Mouse (Mus musculus): ENCODE data around the gene Thrb. TPM values are rescaled to one million over a fixed set of nuclear protein-coding genes. Genes with fewer than 3 reads are reported as not detected.

Thrb gene
- polyA plus RNA-seq, 1 experiment = 5.4 TPM

DNA sequence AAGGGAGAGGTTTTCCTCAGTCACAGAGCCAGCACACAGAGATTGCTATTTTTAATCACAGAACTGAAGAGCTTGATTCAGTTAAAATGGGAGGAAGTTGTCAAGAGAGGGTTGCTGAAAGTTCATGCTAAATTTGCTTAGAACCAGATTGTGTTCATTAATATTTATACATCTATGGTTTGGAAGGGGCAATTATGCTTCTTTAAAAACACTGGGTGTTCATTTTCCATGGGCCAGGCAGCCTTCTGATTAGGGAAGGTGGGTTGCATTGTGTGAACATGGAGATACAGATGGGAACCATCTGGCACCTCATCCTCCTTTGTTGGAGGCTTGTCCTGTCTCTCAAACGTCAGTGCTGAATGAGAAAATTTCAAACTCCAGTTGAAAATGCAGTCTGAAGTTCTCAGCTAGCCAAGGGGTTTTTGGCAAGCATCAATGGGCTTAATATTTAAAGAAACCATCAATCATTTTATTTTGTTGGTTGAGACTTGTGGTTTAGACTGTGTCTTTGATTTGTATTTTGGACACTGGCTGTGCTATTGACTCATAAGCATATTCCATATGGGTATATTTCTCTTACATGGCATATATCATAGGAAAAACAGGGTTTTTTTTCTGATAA is 62.9 kb downstream of the Thrb start:
- no peak overlapping the region for H3K27ac ChIP-seq (ENCODE audit: insufficient read depth, low read length)
- DNase-seq = no peak
- 18% methylated on average over 1 of the region's 1 CpGs for WGBS
- no peak for TF ChIP-seq CTCF (IDR thresholded peaks at IDR 0.05; ENCODE audit: borderline replicate concordance, insufficient read depth, low read depth, low read length)
- TF ChIP-seq POLR2A (IDR thresholded peaks at IDR 0.05; ENCODE audit: borderline replicate concordance, insufficient read depth, low read length) = no peak
- no peaks in the 10 kb centered on the region for H3K27me3 ChIP-seq (ENCODE audit: control insufficient read depth, insufficient read depth, low read length)
- H3K4me3 ChIP-seq (replicated peaks; ENCODE audit: insufficient read depth, low read depth, low read length) = no peak overlapping the region
- H3K4me1 ChIP-seq (ENCODE audit: control insufficient read depth, insufficient read depth, low read length) = no peaks in the 10 kb centered on the region

GRCm38 (mm10) chr14:17724577-17724976 is 64.5 kb downstream of the Thrb start:
- TF ChIP-seq CTCF (IDR thresholded peaks at IDR 0.05; ENCODE audit: borderline replicate concordance, insufficient read depth, low read depth, low read length) = no peak
- TF ChIP-seq POLR2A (IDR thresholded peaks at IDR 0.05; ENCODE audit: borderline replicate concordance, insufficient read depth, low read length) = no peak
- Histone ChIP-seq H3K27ac (ENCODE audit: insufficient read depth, low read length) (no peak overlapping the region), H3K27me3 (ENCODE audit: control insufficient read depth, insufficient read depth, low read length) (no peaks in the 10 kb centered on the region), H3K4me3 (replicated peaks; ENCODE audit: insufficient read depth, low read depth, low read length) (no peak overlapping the region), H3K4me1 (ENCODE audit: control insufficient read depth, insufficient read depth, low read length) (no peaks in the 10 kb centered on the region)
- DNase-seq = no peak
- 81% methylated on average over 3 of the region's 3 CpGs for WGBS

DNA sequence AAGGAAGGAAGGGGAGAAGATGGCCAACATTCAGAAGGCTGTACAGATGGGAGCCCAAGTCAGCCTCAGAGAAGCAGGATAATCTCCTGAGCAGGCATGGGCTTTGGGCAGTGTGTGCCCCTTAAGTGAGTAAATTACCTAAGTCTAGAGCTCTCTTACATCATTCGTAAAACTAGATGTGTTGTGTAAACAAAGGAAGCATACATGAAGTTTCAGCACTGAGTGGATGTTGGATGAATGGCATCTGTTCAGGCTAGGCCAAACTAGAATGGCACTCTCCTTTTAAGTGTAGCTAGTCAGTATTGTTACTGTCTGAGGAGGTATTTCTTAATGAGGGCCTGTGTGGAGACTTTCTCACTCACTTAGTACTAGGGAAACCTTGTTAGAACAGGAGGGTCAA is 66.8 kb downstream of the Thrb start:
- Histone ChIP-seq H3K4me1 (ENCODE audit: control insufficient read depth, insufficient read depth, low read length) (no peaks in the 10 kb centered on the region), H3K27ac (ENCODE audit: insufficient read depth, low read length) (no peak overlapping the region)
- TF ChIP-seq CTCF (IDR thresholded peaks at IDR 0.05; ENCODE audit: borderline replicate concordance, insufficient read depth, low read depth, low read length) (no peak), POLR2A (IDR thresholded peaks at IDR 0.05; ENCODE audit: borderline replicate concordance, insufficient read depth, low read length) (no peak)

DNA sequence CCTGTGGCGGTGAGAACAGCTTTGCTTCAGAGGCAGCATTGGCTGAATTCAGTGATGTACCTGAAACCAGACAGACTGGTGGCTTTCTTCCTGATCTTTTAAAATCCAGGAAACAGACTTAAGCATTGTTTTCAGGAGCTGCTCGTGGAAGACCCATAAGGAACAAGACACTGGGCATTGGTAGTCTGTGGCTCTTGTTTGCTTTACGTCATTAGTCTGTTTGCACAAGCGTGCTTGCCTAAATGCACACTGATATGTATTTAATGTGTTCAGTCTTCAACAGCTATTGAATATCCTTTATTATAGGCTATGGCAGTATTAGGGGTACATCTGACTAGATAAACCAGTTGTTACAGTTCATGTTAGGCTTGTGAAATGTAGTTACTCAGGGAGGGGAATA is 67.8 kb downstream of the Thrb start:
- DNase-seq = no peak
- Histone ChIP-seq H3K27me3 (ENCODE audit: control insufficient read depth, insufficient read depth, low read length) (no peaks in the 10 kb centered on the region), H3K27ac (ENCODE audit: insufficient read depth, low read length) (no peak overlapping the region), H3K4me1 (ENCODE audit: control insufficient read depth, insufficient read depth, low read length) (no peaks in the 10 kb centered on the region), H3K4me3 (replicated peaks; ENCODE audit: insufficient read depth, low read depth, low read length) (no peak overlapping the region)
- WGBS = 96% methylated on average over 4 of the region's 4 CpGs
- TF ChIP-seq CTCF (IDR thresholded peaks at IDR 0.05; ENCODE audit: borderline replicate concordance, insufficient read depth, low read depth, low read length) (no peak), POLR2A (IDR thresholded peaks at IDR 0.05; ENCODE audit: borderline replicate concordance, insufficient read depth, low read length) (no peak)

More for the DNA sequence above, 66.8 kb downstream of the Thrb start:
- WGBS = 85% methylated on average over 1 of the region's 1 CpGs
- no peak overlapping the region for H3K4me3 ChIP-seq (replicated peaks; ENCODE audit: insufficient read depth, low read depth, low read length)
- H3K27me3 ChIP-seq (ENCODE audit: control insufficient read depth, insufficient read depth, low read length) = no peaks in the 10 kb centered on the region
- no peak for DNase-seq

GRCm38 (mm10) chr14:17728889-17729288 is 68.8 kb downstream of the Thrb start:
- TF ChIP-seq CTCF (IDR thresholded peaks at IDR 0.05; ENCODE audit: borderline replicate concordance, insufficient read depth, low read depth, low read length) (no peak), POLR2A (IDR thresholded peaks at IDR 0.05; ENCODE audit: borderline replicate concordance, insufficient read depth, low read length) (no peak)
- WGBS = 68% methylated on average over 2 of the region's 2 CpGs
- Histone ChIP-seq H3K4me1 (ENCODE audit: control insufficient read depth, insufficient read depth, low read length) (no peaks in the 10 kb centered on the region), H3K27ac (ENCODE audit: insufficient read depth, low read length) (no peak overlapping the region), H3K27me3 (ENCODE audit: control insufficient read depth, insufficient read depth, low read length) (no peaks in the 10 kb centered on the region), H3K4me3 (replicated peaks; ENCODE audit: insufficient read depth, low read depth, low read length) (no peak overlapping the region)
- no peak for DNase-seq

DNA sequence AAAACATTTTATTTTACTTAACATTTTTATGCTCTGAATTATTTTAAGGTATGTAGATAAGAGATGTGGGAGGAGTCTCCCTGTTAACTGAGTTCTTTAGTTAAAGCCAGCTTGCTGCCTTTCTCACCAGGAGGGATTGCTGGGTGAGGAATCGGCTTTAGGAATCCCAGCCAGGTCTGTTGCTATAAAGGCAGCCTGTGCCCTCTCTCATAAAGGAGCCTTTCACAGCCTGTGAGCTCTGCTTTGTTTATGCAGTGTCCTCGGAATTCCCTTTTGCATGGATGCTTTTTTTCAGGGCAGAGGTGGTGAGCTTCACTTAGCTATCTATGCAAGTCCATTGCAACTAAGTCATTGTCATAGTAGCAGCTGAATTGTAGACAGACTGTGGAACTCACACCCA is 71.0 kb downstream of the Thrb start:
- 21% methylated on average over 2 of the region's 2 CpGs for WGBS
- TF ChIP-seq POLR2A (IDR thresholded peaks at IDR 0.05; ENCODE audit: borderline replicate concordance, insufficient read depth, low read length) (no peak), CTCF (IDR thresholded peaks at IDR 0.05; ENCODE audit: borderline replicate concordance, insufficient read depth, low read depth, low read length) (no peak)
- no peak for DNase-seq

DNA sequence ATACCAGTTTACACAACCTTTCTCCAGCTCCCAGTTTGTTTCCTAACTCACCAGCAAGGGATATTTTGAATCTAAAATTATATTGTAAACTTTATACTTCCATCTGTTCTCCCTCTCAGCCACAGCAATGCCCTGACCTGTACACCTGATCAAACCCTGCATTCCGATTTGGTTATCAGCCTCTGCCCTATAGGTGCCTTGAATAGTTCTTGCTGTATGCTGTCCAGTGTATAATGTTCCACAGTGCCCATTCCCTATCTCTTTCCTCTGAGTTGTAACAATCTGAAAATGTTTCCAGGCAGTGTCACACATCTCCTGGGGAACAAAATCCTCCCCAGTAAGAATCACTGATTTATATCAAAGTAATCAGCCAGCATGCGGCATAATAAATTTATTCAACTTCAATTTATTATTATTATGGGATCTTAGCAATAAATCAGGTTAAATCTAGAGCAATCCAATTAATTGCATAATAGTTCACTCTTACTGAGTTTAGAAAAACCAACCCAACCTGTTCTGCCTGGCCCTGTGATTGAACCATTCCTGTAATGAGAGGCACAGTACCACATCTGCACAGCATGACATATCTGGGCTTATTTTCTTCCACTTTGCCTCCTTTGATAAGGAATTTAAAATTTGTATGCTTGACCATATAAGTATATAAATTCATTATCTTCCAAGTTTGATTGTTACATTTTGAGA is 73.2 kb downstream of the Thrb start:
- Histone ChIP-seq H3K27ac (ENCODE audit: insufficient read depth, low read length) (no peak overlapping the region), H3K27me3 (ENCODE audit: control insufficient read depth, insufficient read depth, low read length) (no peaks in the 10 kb centered on the region), H3K4me3 (replicated peaks; ENCODE audit: insufficient read depth, low read depth, low read length) (no peak overlapping the region), H3K4me1 (ENCODE audit: control insufficient read depth, insufficient read depth, low read length) (no peaks in the 10 kb centered on the region)
- no peak for DNase-seq
- TF ChIP-seq POLR2A (IDR thresholded peaks at IDR 0.05; ENCODE audit: borderline replicate concordance, insufficient read depth, low read length) (no peak), CTCF (IDR thresholded peaks at IDR 0.05; ENCODE audit: borderline replicate concordance, insufficient read depth, low read depth, low read length) (no peak)
- WGBS = 81% methylated on average over 2 of the region's 2 CpGs

More for the DNA sequence above, 71.0 kb downstream of the Thrb start:
- no peaks in the 10 kb centered on the region for H3K27me3 ChIP-seq (ENCODE audit: control insufficient read depth, insufficient read depth, low read length)
- no peak overlapping the region for H3K4me3 ChIP-seq (replicated peaks; ENCODE audit: insufficient read depth, low read depth, low read length)
- no peak overlapping the region for H3K27ac ChIP-seq (ENCODE audit: insufficient read depth, low read length)
- H3K4me1 ChIP-seq (ENCODE audit: control insufficient read depth, insufficient read depth, low read length) = no peaks in the 10 kb centered on the region

GRCm38 (mm10) chr14:17733779-17734137 is 73.7 kb downstream of the Thrb start:
- Histone ChIP-seq H3K4me3 (replicated peaks; ENCODE audit: insufficient read depth, low read depth, low read length) (no peak overlapping the region), H3K27ac (ENCODE audit: insufficient read depth, low read length) (no peak overlapping the region), H3K27me3 (ENCODE audit: control insufficient read depth, insufficient read depth, low read length) (no peaks in the 10 kb centered on the region), H3K4me1 (ENCODE audit: control insufficient read depth, insufficient read depth, low read length) (no peaks in the 10 kb centered on the region)
- no peak for DNase-seq
- 34% methylated on average over 2 of the region's 2 CpGs for WGBS
- no peak for TF ChIP-seq POLR2A (IDR thresholded peaks at IDR 0.05; ENCODE audit: borderline replicate concordance, insufficient read depth, low read length)
- TF ChIP-seq CTCF (IDR thresholded peaks at IDR 0.05; ENCODE audit: borderline replicate concordance, insufficient read depth, low read depth, low read length) = no peak
